8 mouse cellular contexts compared by ENCODE assay signal in genomic region chr7:3644672-3645487, GRCm38 (mm10). TPM values are rescaled to one million over a fixed set of nuclear protein-coding genes. Genes with fewer than 3 reads are reported as not detected.
DNase-seq lines count a peak whose midpoint lies in the region; ATAC-seq lines count a peak whose summit lies in the region.

Cnot3 (plus strand) TSS chr7:3645268.

- peak; percentile 81 for ATAC-seq in megakaryocyte progenitor cell, adult 5-6 weeks (replicated peaks; ENCODE audit: poor library complexity)

- peak; percentile 98 for DNase-seq in adipocyte (ENCODE audit: low spot score)
- DNase-seq in embryo, embryonic 10 days (ENCODE audit: low spot score) = peak; percentile 99
- DNase-seq in gastrocnemius, postnatal 10 days = peak; percentile 94
- DNase-seq in induced T-regulatory cell, adult 2 months (ENCODE audit: low read depth) = peak; percentile 99
- peak; percentile 100 for DNase-seq in left cerebral cortex, adult 9 months (ENCODE audit: low spot score in 2 of 2)
- peak; percentile 97 for DNase-seq in right cerebral cortex, postnatal 14 days
- DNase-seq in urinary bladder, postnatal 36 days (ENCODE audit: low spot score in 2 of 2) = peak; percentile 96 to 99

RNA-seq across cellular contexts. Expression of gene Cnot3, which starts in this region (rescaled TPM):
- total RNA-seq in gastrocnemius, postnatal 10 days (2021) = 10 to 100 TPM; 27.6 to 30.4 TPM
- 114 and 122 TPM in 2 replicates for total RNA-seq in megakaryocyte progenitor cell, adult 5-6 weeks (2015)
- total RNA-seq in megakaryocyte progenitor cell, adult 5-6 weeks (2017) = 20.0 and 25.3 TPM in 2 replicates

Comparison
In these comparisons a context has a peak if more than half of its experiments do, and no peak if none do; other contexts are left out.
1. Peak in every context shown above with its lines: DNase-seq and ATAC-seq.